ENCODE assay signal across 22 mouse cellular contexts in the genomic region with DNA sequence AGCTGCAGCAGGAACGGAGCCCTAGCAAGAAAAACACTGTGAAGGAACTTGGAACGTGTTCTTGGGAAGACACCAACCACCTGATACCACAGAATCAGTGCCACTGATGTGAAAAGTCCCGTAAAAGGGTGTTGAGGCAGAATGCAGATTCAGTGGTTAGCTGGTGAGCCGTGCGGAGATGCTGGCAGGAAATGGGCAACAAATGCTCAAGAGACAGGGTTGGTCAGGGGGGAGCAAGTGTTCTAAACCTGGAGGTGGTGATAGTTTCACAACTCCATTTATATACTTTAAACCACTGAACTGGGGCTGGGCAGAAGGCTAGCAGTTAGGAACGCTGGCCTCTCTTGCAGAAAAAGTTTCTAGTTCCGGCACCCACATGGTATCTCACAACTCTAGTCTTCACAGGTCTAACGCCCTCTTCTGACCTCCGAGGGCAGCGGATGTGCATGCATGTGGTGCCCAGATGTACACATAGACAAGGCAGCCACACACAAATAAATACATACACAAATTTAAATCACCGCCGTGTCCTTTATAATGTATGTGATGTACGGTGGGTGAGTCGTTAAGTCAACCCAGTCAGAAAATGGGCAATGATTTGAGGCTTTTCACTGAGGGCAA. TPM values are rescaled to one million over a fixed set of nuclear protein-coding genes. Genes with fewer than 3 reads are reported as not detected.
A peak's percentile ranks its signal among the peaks of the same experiment; 100 is the strongest.
DNase-seq lines count a peak whose midpoint lies in the region; ATAC-seq and TF ChIP-seq lines count a peak whose summit lies in the region.
"Had no signal": no experiment of that assay in that cellular context is flagged by ENCODE, and none has a peak within 500 bp of the region (broad histone marks: within the 10 kb centered on the region; RNA-seq: fewer than 3 reads in every experiment).

No protein-coding gene starts in this region.

- intact Hi-C loops in heart, postnatal 36 days (cut with DNase I) = no loop called here

- no peaks in the 10 kb centered on the region for H3K9me3 ChIP-seq in intestine, embryonic 16.5 days (ENCODE audit: control insufficient read depth, low read length)
- H3K9me3 ChIP-seq: heart, embryonic 15.5 days; liver, embryonic 12.5 days; neural tube, embryonic 13.5 days; stomach, embryonic 15.5 days had no signal

- H3K27ac ChIP-seq in small intestine, adult 2 months (ENCODE audit: insufficient read depth, low read depth, low read length) = peak overlapping the region; percentile 42; the same call in 1 of the 2 replicates
- H3K27ac ChIP-seq in intestine, embryonic 16.5 days (ENCODE audit: low read length) = no peak overlapping the region
- H3K27ac ChIP-seq: heart, embryonic 15.5 days; hindbrain, embryonic 14.5 days; liver, embryonic 12.5 days; neural tube, embryonic 13.5 days; stomach, embryonic 15.5 days had no signal

- no peak overlapping the region for H3K9ac ChIP-seq in intestine, embryonic 16.5 days (ENCODE audit: low read depth, low read length)
- H3K9ac ChIP-seq: heart, embryonic 15.5 days; hindbrain, embryonic 14.5 days; liver, embryonic 12.5 days; neural tube, embryonic 13.5 days; stomach, embryonic 15.5 days had no signal

- no peak for TF ChIP-seq CTCF in small intestine, adult 2 months (IDR thresholded peaks at IDR 0.05; ENCODE audit: extremely low read depth, insufficient read length, insufficient replicate concordance, low read depth, low read length)

- ATAC-seq in hematopoietic stem cell, adult 5-6 weeks (replicated peaks in 1 of 2; ENCODE audit: insufficient read depth in 1 of 2, low FRiP score in 2 of 2, low TSS enrichment in 1 of 2, low read depth in 1 of 2, poor library complexity in 2 of 2, severe bottlenecking in 2 of 2) = peak; percentile 27 to 36; a peak in 3 of 4 replicates
- ATAC-seq in intestine, embryonic 16.5 days = no peak
- ATAC-seq: liver, embryonic 12.5 days had no signal

- H3K4me2 ChIP-seq in intestine, embryonic 16.5 days (ENCODE audit: low read depth, low read length) = no peak overlapping the region
- H3K4me2 ChIP-seq: heart, embryonic 15.5 days; hindbrain, embryonic 14.5 days; liver, embryonic 12.5 days; neural tube, embryonic 13.5 days; stomach, embryonic 15.5 days had no signal

- no peaks in the 10 kb centered on the region for H3K27me3 ChIP-seq in small intestine, adult 2 months (ENCODE audit: control insufficient read depth, insufficient read depth, low read length)
- H3K27me3 ChIP-seq in intestine, embryonic 16.5 days (replicated peaks; ENCODE audit: control insufficient read depth, insufficient read depth, low read length) = no peaks in the 10 kb centered on the region
- H3K27me3 ChIP-seq: heart, embryonic 15.5 days; liver, embryonic 12.5 days; neural tube, embryonic 13.5 days; stomach, embryonic 15.5 days had no signal

- H3K4me3 ChIP-seq in small intestine, adult 2 months (ENCODE audit: low read depth, low read length) = no peak overlapping the region
- H3K4me3 ChIP-seq in intestine, embryonic 16.5 days (ENCODE audit: low read length) = no peak overlapping the region
- H3K4me3 ChIP-seq: heart, embryonic 15.5 days; liver, embryonic 12.5 days; neural tube, embryonic 13.5 days; stomach, embryonic 15.5 days had no signal

- TF ChIP-seq POLR2A in small intestine, adult 2 months (IDR thresholded peaks at IDR 0.05; ENCODE audit: low read depth, low read length) = no peak

- 78% methylated on average over 14 of the region's 14 CpGs for WGBS in small intestine, adult 2 months
- WGBS in intestine, embryonic 16.5 days = 83% methylated on average over 14 of the region's 14 CpGs

- H3K4me1 ChIP-seq in small intestine, adult 2 months (ENCODE audit: control insufficient read depth, insufficient read depth, insufficient read length, low read length) = peaks cover 2% of the 10 kb centered on the region; the same call in 1 of the 2 replicates
- 0 out of 2 replicates have a peak, but pooled peaks cover 3% of the 10 kb centered on the region for H3K4me1 ChIP-seq in intestine, embryonic 16.5 days (ENCODE audit: control insufficient read depth, insufficient read depth, low read length)
- H3K4me1 ChIP-seq: liver, embryonic 12.5 days; neural tube, embryonic 13.5 days had no signal

- no peaks in the 10 kb centered on the region for H3K36me3 ChIP-seq in small intestine, adult 2 months (ENCODE audit: control insufficient read depth, insufficient read depth, low read length)
- H3K36me3 ChIP-seq in intestine, embryonic 16.5 days (ENCODE audit: control insufficient read depth, insufficient read depth, low read length) = no peaks in the 10 kb centered on the region
- H3K36me3 ChIP-seq: heart, embryonic 15.5 days; liver, embryonic 12.5 days; neural tube, embryonic 13.5 days; stomach, embryonic 15.5 days had no signal

- DNase-seq in heart, adult 11 months = peak; percentile 93
- no peak for DNase-seq in heart, postnatal 36 days
- peak; percentile 78 to 83 for DNase-seq in B cell, adult 2 months
- DNase-seq in right cerebral cortex, adult 2 months (ENCODE audit: low spot score in 2 of 2) = no peak
- DNase-seq in cerebellum, adult 11-12 months = no peak
- DNase-seq: gastrocnemius, postnatal 36 days; kidney, adult 9 months; layer of hippocampus, adult 9-11 months; lung, postnatal 14 days; midbrain, embryonic 14.5 days; thymus, postnatal 4 days had no signal

RNA-seq across cellular contexts. Expression of a gene that starts 7.5 kb away (rescaled TPM):
- 1 to 10 TPM in 1 of 2 experiments, under 1 TPM in 1; 0.46 to 1.7 TPM for total RNA-seq in heart, postnatal 36 days (2021)
- total RNA-seq in hematopoietic stem cell, adult 5-6 weeks (2017) = not detected in 2 replicates
- 4.5 and 9.2 TPM in 2 replicates for polyA plus RNA-seq in small intestine, adult 2 months (2012; rRNA removed)
- 0.62 and 0.70 TPM in 2 replicates for polyA plus RNA-seq in intestine, embryonic 16.5 days (2015; fragmentation: Nextera tagmentation; extraction: Ambion mirVana)
- total RNA-seq: gastrocnemius, postnatal 36 days; left cerebral cortex, postnatal 25 days had no signal
- polyA plus RNA-seq: embryonic facial prominence, embryonic 11.5 days; heart, embryonic 15.5 days; hindbrain, embryonic 14.5 days; midbrain, embryonic 14.5 days had no signal

RNA-seq across cellular contexts. Expression of a gene that starts 26.3 kb away (rescaled TPM):
- total RNA-seq in heart, postnatal 36 days (2021) = not detected
- total RNA-seq in hematopoietic stem cell, adult 5-6 weeks (2017) = not detected in 2 replicates
- polyA plus RNA-seq in small intestine, adult 2 months (2012; rRNA removed) = 0.66 and 2.2 TPM in 2 replicates
- polyA plus RNA-seq in intestine, embryonic 16.5 days (2015; fragmentation: Nextera tagmentation; extraction: Ambion mirVana) = 0.35 and 0.37 TPM in 2 replicates
- total RNA-seq: gastrocnemius, postnatal 36 days; left cerebral cortex, postnatal 25 days had no signal
- polyA plus RNA-seq: C2C12; embryonic facial prominence, embryonic 11.5 days; heart, embryonic 15.5 days; hindbrain, embryonic 14.5 days; liver, embryonic 12.5 days; midbrain, embryonic 14.5 days; neural tube, embryonic 13.5 days had no signal

RNA-seq across cellular contexts. Expression of a gene that starts 27.0 kb away (rescaled TPM):
- not detected for total RNA-seq in heart, postnatal 36 days (2021)
- total RNA-seq in hematopoietic stem cell, adult 5-6 weeks (2017) = 0.38 TPM in 1 of 2 replicates, not detected in the other
- 0.48 and 0.52 TPM in 2 replicates for polyA plus RNA-seq in small intestine, adult 2 months (2012; rRNA removed)
- polyA plus RNA-seq in intestine, embryonic 16.5 days (2015; fragmentation: Nextera tagmentation; extraction: Ambion mirVana) = 0.31 TPM in 2 replicates

RNA-seq across cellular contexts. Expression of a gene that starts 31.7 kb away (rescaled TPM):
- not detected for total RNA-seq in heart, postnatal 36 days (2021)
- not detected in 2 replicates for total RNA-seq in hematopoietic stem cell, adult 5-6 weeks (2017)
- polyA plus RNA-seq in small intestine, adult 2 months (2012; rRNA removed) = 0.90 and 3.5 TPM in 2 replicates
- 0.78 TPM in 2 replicates for polyA plus RNA-seq in intestine, embryonic 16.5 days (2015; fragmentation: Nextera tagmentation; extraction: Ambion mirVana)
- total RNA-seq: gastrocnemius, postnatal 36 days; left cerebral cortex, postnatal 25 days had no signal
- polyA plus RNA-seq: C2C12; embryonic facial prominence, embryonic 11.5 days; heart, embryonic 15.5 days; hindbrain, embryonic 14.5 days; liver, embryonic 12.5 days; midbrain, embryonic 14.5 days; neural tube, embryonic 13.5 days had no signal

RNA-seq across cellular contexts. Expression of a gene that starts 36.8 kb away (rescaled TPM):
- 1 to 10 TPM; 2.9 to 4.6 TPM for total RNA-seq in heart, postnatal 36 days (2021)
- not detected in 2 replicates for total RNA-seq in hematopoietic stem cell, adult 5-6 weeks (2017)
- polyA plus RNA-seq in small intestine, adult 2 months (2012; rRNA removed) = 0.76 and 58.9 TPM in 2 replicates
- not detected in 2 replicates for polyA plus RNA-seq in intestine, embryonic 16.5 days (2015; fragmentation: Nextera tagmentation; extraction: Ambion mirVana)
- total RNA-seq: gastrocnemius, postnatal 36 days; left cerebral cortex, postnatal 25 days had no signal
- polyA plus RNA-seq: C2C12; embryonic facial prominence, embryonic 11.5 days; heart, embryonic 15.5 days; hindbrain, embryonic 14.5 days; liver, embryonic 12.5 days; midbrain, embryonic 14.5 days; neural tube, embryonic 13.5 days; stomach, embryonic 15.5 days had no signal

Comparison
In these comparisons a context has a peak if more than half of its experiments do, and no peak if none do; other contexts are left out.
1. DNase-seq: peak in heart, adult 11 months (single experiment) and B cell, adult 2 months (2 of 2); none in heart, postnatal 36 days (0 of 2), right cerebral cortex, adult 2 months (0 of 2) and cerebellum, adult 11-12 months (single experiment).